8 mouse cellular contexts compared by ENCODE assay signal in the genomic region with DNA sequence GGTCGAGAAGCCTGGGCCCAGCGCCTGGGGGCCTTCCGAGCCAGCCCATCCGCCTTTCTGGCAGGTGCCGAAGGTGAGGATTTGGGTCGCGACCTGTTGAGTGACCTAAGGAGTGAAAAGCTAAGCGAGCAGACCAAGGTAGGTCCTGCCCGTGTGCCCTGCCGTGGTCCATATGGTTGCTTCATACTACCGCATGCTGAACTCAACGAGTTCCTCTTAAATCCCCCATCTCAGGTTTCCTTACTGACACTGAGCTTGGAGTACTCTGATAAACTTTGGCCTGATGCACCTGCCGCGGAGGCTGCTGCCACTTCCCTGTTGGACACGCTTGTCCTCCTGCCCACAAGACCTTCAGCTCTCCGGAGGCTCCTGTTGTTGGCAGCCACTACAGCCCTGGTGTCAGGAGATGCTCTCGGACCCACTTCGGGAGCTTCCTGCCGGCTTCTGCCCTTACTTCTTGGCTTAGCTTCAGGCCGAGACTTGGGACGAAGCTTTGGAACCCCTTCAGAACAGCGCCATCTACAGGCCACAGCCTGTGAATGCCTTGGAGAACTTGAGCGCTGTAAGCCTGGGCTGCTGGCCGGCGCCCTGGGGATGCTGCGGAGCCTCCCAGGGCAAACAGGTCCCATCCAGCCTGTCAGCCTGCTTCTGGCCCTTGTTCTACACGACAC. TPM values are rescaled to one million over a fixed set of nuclear protein-coding genes. Genes with fewer than 3 reads are reported as not detected.
DNase-seq lines count a peak whose midpoint lies in the region; TF ChIP-seq lines count a peak whose summit lies in the region.

No protein-coding gene starts in this region.

- peaks cover 34% of the 10 kb centered on the region for H3K36me3 ChIP-seq in megakaryocyte, embryonic 14.5 days (replicated peaks; ENCODE audit: low read length)

- TF ChIP-seq POLR2A in cortical plate, adult 2 months (IDR thresholded peaks at IDR 0.05; ENCODE audit: extremely low read depth, insufficient read depth, low read length) = no peak

- DNase-seq in adrenal gland, adult (ENCODE audit: inconsistent age in 2 of 2, low spot score in 1 of 2) = peak; percentile 84 to 95
- DNase-seq in gastrocnemius, postnatal 10 days = peak; percentile 86
- DNase-seq in induced T-regulatory cell, adult 2 months (ENCODE audit: low read depth) = peak; percentile 94
- DNase-seq in left cerebral cortex, adult 9 months (ENCODE audit: low spot score in 2 of 2) = peak; percentile 33 to 81
- peak; percentile 79 to 80 for DNase-seq in right cerebral cortex, adult 2 months (ENCODE audit: low spot score in 2 of 2)
- peak; percentile 83 for DNase-seq in urinary bladder, postnatal 25 days (ENCODE audit: low spot score)

- H3K9me3 ChIP-seq in megakaryocyte, embryonic 14.5 days = 0 out of 2 replicates have a peak, but pooled peaks cover 3% of the 10 kb centered on the region

- H3K27me3 ChIP-seq in megakaryocyte, embryonic 14.5 days (replicated peaks) = peaks cover 33% of the 10 kb centered on the region

- H3K4me3 ChIP-seq in cortical plate, adult 2 months (ENCODE audit: insufficient read depth, low read length) = peak overlapping the region; percentile 58
- H3K4me3 ChIP-seq in megakaryocyte, embryonic 14.5 days (replicated peaks) = peak overlapping the region; percentile 97

- no peak overlapping the region for H3K27ac ChIP-seq in cortical plate, adult 2 months (ENCODE audit: insufficient read depth, low read length)

- H3K4me1 ChIP-seq in cortical plate, adult 2 months (ENCODE audit: control insufficient read depth, insufficient read depth, low read length) = no peaks in the 10 kb centered on the region
- peaks cover 75% of the 10 kb centered on the region for H3K4me1 ChIP-seq in megakaryocyte, embryonic 14.5 days

- peak; percentile 77 for TF ChIP-seq CTCF in cortical plate, adult 2 months (IDR thresholded peaks at IDR 0.05; ENCODE audit: extremely low read depth, insufficient read depth, low read length)

RNA-seq across cellular contexts. Expression of a gene that starts 0.8 kb away (rescaled TPM):
- 3.2 and 3.3 TPM in 2 replicates for polyA plus RNA-seq in cortical plate, adult 2 months (2012; rRNA removed)
- 1 to 10 TPM; 1.6 to 2.7 TPM for total RNA-seq in gastrocnemius, postnatal 10 days (2021)
- 23.7 and 35.2 TPM in 2 replicates for polyA plus RNA-seq in megakaryocyte, embryonic 14.5 days (2012; ENCODE audit: insufficient read depth, low replicate concordance)

RNA-seq across cellular contexts. Expression of a gene that starts 8.2 kb away (rescaled TPM):
- polyA plus RNA-seq in cortical plate, adult 2 months (2012; rRNA removed) = 0.02 and 0.04 TPM in 2 replicates
- not detected for total RNA-seq in gastrocnemius, postnatal 10 days (2021)
- not detected in 2 replicates for polyA plus RNA-seq in megakaryocyte, embryonic 14.5 days (2012; ENCODE audit: insufficient read depth, low replicate concordance)

RNA-seq across cellular contexts. Expression of a gene that starts 33.1 kb away (rescaled TPM):
- polyA plus RNA-seq in cortical plate, adult 2 months (2012; rRNA removed) = 50.2 and 61.3 TPM in 2 replicates
- total RNA-seq in gastrocnemius, postnatal 10 days (2021) = 10 to 100 TPM; 44.9 to 50.4 TPM
- 356 and 520 TPM in 2 replicates for polyA plus RNA-seq in megakaryocyte, embryonic 14.5 days (2012; ENCODE audit: insufficient read depth, low replicate concordance)

RNA-seq across cellular contexts. Expression of a gene that starts 41.4 kb away (rescaled TPM):
- polyA plus RNA-seq in cortical plate, adult 2 months (2012; rRNA removed) = 111 and 115 TPM in 2 replicates
- 10 to 100 TPM; 31.6 to 39.9 TPM for total RNA-seq in gastrocnemius, postnatal 10 days (2021)
- 26.7 and 57.5 TPM in 2 replicates for polyA plus RNA-seq in megakaryocyte, embryonic 14.5 days (2012; ENCODE audit: insufficient read depth, low replicate concordance)

RNA-seq across cellular contexts. Expression of a gene that starts 58.3 kb away (rescaled TPM):
- polyA plus RNA-seq in cortical plate, adult 2 months (2012; rRNA removed) = 150 and 162 TPM in 2 replicates
- 1 to 10 TPM; 5.1 to 7.2 TPM for total RNA-seq in gastrocnemius, postnatal 10 days (2021)
- 3.6 and 4.0 TPM in 2 replicates for polyA plus RNA-seq in megakaryocyte, embryonic 14.5 days (2012; ENCODE audit: insufficient read depth, low replicate concordance)
